Mouse (Mus musculus): Measurements from ENCODE around the gene L3mbtl1. TPM values are rescaled to one million over a fixed set of nuclear protein-coding genes. Genes with fewer than 3 reads are reported as not detected.

L3mbtl1 gene
- total RNA-seq, 4 experiments from 2014 or later = not detected

GRCm38 (mm10) chr2:162943931-162944330, 659 bp downstream of the L3mbtl1 start:
- DNase-seq (ENCODE audit: low spot score in 2 of 2) = no peak

- DNase-seq (ENCODE audit: low spot score in 2 of 2) = no peak
These were observed 3.7 kb downstream of the L3mbtl1 start for GRCm38 (mm10) chr2:162946964-162947363.

GRCm38 (mm10) chr2:162947736-162948135, 4.5 kb downstream of the L3mbtl1 start:
- no peak for DNase-seq (ENCODE audit: low spot score in 2 of 2)

- no peak for DNase-seq (ENCODE audit: low spot score in 2 of 2)
These were observed 4.9 kb downstream of the L3mbtl1 start for GRCm38 (mm10) chr2:162948221-162948620.

GRCm38 (mm10) chr2:162950776-162951175, 7.5 kb downstream of the L3mbtl1 start:
- no peak for DNase-seq (ENCODE audit: low spot score in 2 of 2)

GRCm38 (mm10) chr2:162956843-162957242, 13.6 kb downstream of the L3mbtl1 start:
- DNase-seq (ENCODE audit: low spot score in 2 of 2) = no peak

- DNase-seq (ENCODE audit: low spot score in 2 of 2) = no peak
These were observed 18.0 kb downstream of the L3mbtl1 start for GRCm38 (mm10) chr2:162961321-162961720.

- no peak for DNase-seq (ENCODE audit: low spot score in 2 of 2)
These were observed 23.5 kb downstream of the L3mbtl1 start for GRCm38 (mm10) chr2:162966734-162967133.

GRCm38 (mm10) chr2:162968357-162968756, 25.1 kb downstream of the L3mbtl1 start:
- DNase-seq (ENCODE audit: low spot score in 2 of 2) = no peak

- DNase-seq (ENCODE audit: low spot score in 2 of 2) = no peak
These were observed 25.8 kb downstream of the L3mbtl1 start for GRCm38 (mm10) chr2:162969101-162969500.

- no peak for DNase-seq (ENCODE audit: low spot score in 2 of 2)
These were observed 27.6 kb downstream of the L3mbtl1 start for GRCm38 (mm10) chr2:162970896-162971295.

- no peak for DNase-seq (ENCODE audit: low spot score in 2 of 2)
These were observed 29.5 kb downstream of the L3mbtl1 start for GRCm38 (mm10) chr2:162972752-162973151.

- no peak for DNase-seq (ENCODE audit: low spot score in 2 of 2)
These were observed 29.9 kb downstream of the L3mbtl1 start for GRCm38 (mm10) chr2:162973206-162973605.

- no peak for DNase-seq (ENCODE audit: low spot score in 2 of 2)
These were observed 30.4 kb downstream of the L3mbtl1 start for GRCm38 (mm10) chr2:162973637-162974036.

GRCm38 (mm10) chr2:162975157-162975775, 32.0 kb downstream of the L3mbtl1 start:
- DNase-seq (ENCODE audit: low spot score in 2 of 2) = peak in 1 of 2 experiments; percentile 13

GRCm38 (mm10) chr2:162976001-162976400, 32.7 kb downstream of the L3mbtl1 start:
- no peak for DNase-seq (ENCODE audit: low spot score in 2 of 2)

- DNase-seq (ENCODE audit: low spot score in 2 of 2) = no peak
These were observed 41.1 kb downstream of the L3mbtl1 start for GRCm38 (mm10) chr2:162984381-162984780.

GRCm38 (mm10) chr2:162985923-162986322, 42.7 kb downstream of the L3mbtl1 start:
- no peak for DNase-seq (ENCODE audit: low spot score in 2 of 2)

GRCm38 (mm10) chr2:162986764-162987163, 43.5 kb downstream of the L3mbtl1 start:
- no peak for DNase-seq (ENCODE audit: low spot score in 2 of 2)

GRCm38 (mm10) chr2:162987218-162987617, 43.9 kb downstream of the L3mbtl1 start, which contains the start of gene Sgk2:
Gene Sgk2, plus strand, starts transcription at chr2:162987330.
- no peak for DNase-seq (ENCODE audit: low spot score in 2 of 2)

- DNase-seq (ENCODE audit: low spot score in 2 of 2) = no peak
These were observed 45.0 kb downstream of the L3mbtl1 start for GRCm38 (mm10) chr2:162988235-162988634.

GRCm38 (mm10) chr2:162991394-162992083, 48.3 kb downstream of the L3mbtl1 start:
- DNase-seq (ENCODE audit: low spot score in 2 of 2) = no peak

GRCm38 (mm10) chr2:162992084-162992437, 48.8 kb downstream of the L3mbtl1 start:
- DNase-seq (ENCODE audit: low spot score in 2 of 2) = no peak
